Mouse (Mus musculus) myocyte (in vitro differentiated cells): ENCODE results near the gene Snx14.
A peak's percentile ranks its signal among the peaks of the same experiment; 100 is the strongest.

Experiments
- CEBPB ChIP-seq: IDR thresholded peaks from 2 replicates; pipeline ENCODE4 v1.6.1; 2011; ENCODE audit warnings: mild to moderate bottlenecking, moderate library complexity; ENCODE audit not compliant: poor library complexity, insufficient read depth, severe bottlenecking
- E2F4 ChIP-seq: IDR thresholded peaks from one replicate; pipeline ENCODE4 v1.6.1; 2011; ENCODE audit warnings: mild to moderate bottlenecking, control low read depth, moderate library complexity; ENCODE audit not compliant: insufficient read depth
- MAX ChIP-seq: IDR thresholded peaks from one replicate; pipeline ENCODE4 v1.6.1; 2011; ENCODE audit warnings: low read depth, mild to moderate bottlenecking, control low read depth
- MYOD1 ChIP-seq, 3 experiments: IDR thresholded peaks; one replicate each; pipeline ENCODE4 v1.6.1; 2011; ENCODE audit warnings: control low read depth in 2 of 3, low read depth in 2 of 3, mild to moderate bottlenecking in 2 of 3, moderate library complexity in 1 of 3; ENCODE audit not compliant: insufficient read length in 2 of 3, control insufficient read depth in 1 of 3
- POLR2A ChIP-seq: IDR thresholded peaks from one replicate; pipeline ENCODE4 v1.6.1; 2011; ENCODE audit warnings: low read depth, mild to moderate bottlenecking, control low read depth, moderate library complexity; ENCODE audit not compliant: insufficient read length
- POLR2AphosphoS2 ChIP-seq: IDR thresholded peaks from one replicate; pipeline ENCODE4 v1.6.1; 2011; ENCODE audit warnings: low read depth, control low read depth; ENCODE audit not compliant: insufficient read length
- SRF ChIP-seq: IDR thresholded peaks from one replicate; pipeline ENCODE4 v1.6.1; 2011; ENCODE audit warnings: low read depth; ENCODE audit not compliant: control insufficient read depth, insufficient read length
- TCF12 ChIP-seq: IDR thresholded peaks from one replicate; pipeline ENCODE4 v1.6.1; 2011; ENCODE audit warnings: mild to moderate bottlenecking, control low read depth; ENCODE audit not compliant: poor library complexity, insufficient read depth, severe bottlenecking
- USF1 ChIP-seq: IDR thresholded peaks from one replicate; pipeline ENCODE4 v1.6.1; 2011; ENCODE audit warnings: low read depth, mild to moderate bottlenecking, control low read depth, moderate library complexity

DNA sequence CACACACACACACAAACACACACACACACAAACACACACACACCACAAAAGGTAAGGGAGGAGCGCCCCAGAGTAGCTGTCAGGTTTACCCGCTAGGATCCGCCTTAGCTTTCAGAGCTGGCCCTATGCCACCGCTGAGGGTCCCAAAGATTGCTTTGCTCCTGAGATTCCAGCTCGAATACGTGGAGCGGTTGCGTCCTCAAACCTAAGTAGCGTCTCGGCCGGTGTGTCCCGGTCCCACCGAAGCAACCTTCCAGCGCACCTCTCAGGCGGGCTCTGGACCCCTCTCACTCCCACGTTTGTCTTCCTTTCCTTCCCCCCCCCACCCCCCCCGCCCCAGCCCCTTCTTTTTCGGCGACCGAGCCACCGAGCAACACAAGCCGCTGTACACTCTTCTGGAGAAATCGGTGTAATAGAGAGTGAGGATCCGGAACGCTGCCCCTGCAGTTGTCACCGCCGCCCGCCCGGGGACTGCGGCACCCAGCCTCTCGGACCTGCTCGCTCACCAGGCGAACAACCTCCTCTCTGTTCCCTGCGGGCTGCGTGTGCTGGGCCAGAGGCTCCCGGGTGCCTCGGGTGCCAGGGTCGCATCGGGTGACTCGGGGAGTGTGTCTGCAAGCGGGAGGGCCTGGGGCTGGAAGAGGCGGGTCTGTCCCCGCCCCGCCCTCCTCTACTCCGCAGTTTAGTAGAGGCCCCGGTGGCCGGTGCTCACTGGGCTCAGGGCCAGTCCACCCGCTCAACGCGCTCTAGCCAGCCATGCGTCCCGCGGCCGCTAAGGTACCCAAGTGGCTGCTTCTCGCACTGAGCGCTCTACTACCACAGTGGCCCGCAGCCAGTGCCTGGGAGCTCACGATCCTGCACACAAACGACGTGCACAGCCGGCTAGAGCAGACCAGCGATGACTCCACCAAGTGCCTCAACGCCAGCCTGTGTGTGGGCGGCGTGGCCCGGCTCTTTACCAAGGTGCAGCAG lies 111.5 kb downstream of the Snx14 start, which contains the start of gene Nt5e:
- TF ChIP-seq POLR2A (peak; percentile 71), CEBPB (no peak), USF1 (no peak), MYOD1 (IDR thresholded peaks at IDR 0.05; ENCODE audit: control insufficient read depth in 1 of 3, insufficient read length in 2 of 3, low read depth in 2 of 3) (peak in 1 of 3 experiments; percentile 21), TCF12 (no peak), SRF (no peak), POLR2AphosphoS2 (peak; percentile 65), E2F4 (no peak), MAX (no peak)
